Mouse (Mus musculus) MEL (cell line): Measurements from ENCODE around the gene Cdc7. TPM values are rescaled to one million over a fixed set of nuclear protein-coding genes. Genes with fewer than 3 reads are reported as not detected.

Experiments used
- DNase-seq: peaks from one replicate; pipeline ENCODE4 v3.0.0; 2011; ENCODE audit warnings: low read depth, low spot score
- H3K27ac ChIP-seq: 2 replicates; pipeline ENCODE4 v1.5.1; 2012; ENCODE audit warnings: low read depth, mild to moderate bottlenecking, control low read depth, low read length, moderate library complexity; ENCODE audit not compliant: control insufficient read depth
- H3K27me3 ChIP-seq, 2 experiments: fragments of 150-350 bp in 1 of 2; sonication (generic) in 1 of 2; 2 replicates each; pipeline ENCODE4 v1.6.1; 2012; ENCODE audit warnings: low read length in 2 of 2, mild to moderate bottlenecking in 2 of 2, improper control_type of control experiment in 1 of 2, moderate library complexity in 1 of 2; ENCODE audit not compliant: insufficient read depth in 2 of 2, control insufficient read depth in 1 of 2
- H3K36me3 ChIP-seq, 2 experiments: 2 replicates each; pipeline ENCODE4 v1.6.1; 2012 to 2014; ENCODE audit warnings: low read length in 2 of 2, improper control_type of control experiment in 1 of 2, inconsistent platforms in 1 of 2, mild to moderate bottlenecking in 1 of 2; ENCODE audit not compliant: insufficient read depth in 2 of 2, control insufficient read depth in 1 of 2
- H3K4me1 ChIP-seq, 2 experiments: fragments of 150-350 bp in 1 of 2; sonication (generic) in 1 of 2; 2 replicates each; pipeline ENCODE4 v1.6.1; 2012; ENCODE audit warnings: low read length in 2 of 2, improper control_type of control experiment in 1 of 2, mild to moderate bottlenecking in 1 of 2; ENCODE audit not compliant: insufficient read depth in 2 of 2, control insufficient read depth in 1 of 2
- H3K4me3 ChIP-seq, 2 experiments: fragments of 150-350 bp in 1 of 2; sonication (generic) in 1 of 2; 2 replicates each; pipeline ENCODE4 v1.5.1; 2012; ENCODE audit warnings: low read depth in 2 of 2, low read length in 2 of 2, mild to moderate bottlenecking in 2 of 2, moderate library complexity in 2 of 2, control low read depth in 1 of 2, improper control_type of control experiment in 1 of 2; ENCODE audit not compliant: control insufficient read depth in 1 of 2, insufficient read depth in 1 of 2
- H3K79me2 ChIP-seq: 2 replicates; pipeline ENCODE4 v1.6.1; 2012; ENCODE audit warnings: mild to moderate bottlenecking, low read length, moderate library complexity; ENCODE audit not compliant: control insufficient read depth, poor library complexity, insufficient read depth
- H3K9ac ChIP-seq: 2 replicates; pipeline ENCODE4 v1.6.1; 2012; ENCODE audit warnings: low read depth, mild to moderate bottlenecking, control low read depth, low read length, moderate library complexity; ENCODE audit not compliant: control insufficient read depth, poor library complexity, severe bottlenecking
- H3K9me3 ChIP-seq: fragments of 150-350 bp; sonication (generic); replicated peaks from 2 replicates; pipeline ENCODE4 v1.6.1; 2012; ENCODE audit warnings: mild to moderate bottlenecking, low read length, improper control_type of control experiment, moderate library complexity; ENCODE audit not compliant: insufficient read depth
- BHLHE40 ChIP-seq: IDR thresholded peaks from 2 replicates; pipeline ENCODE4 v1.6.1; 2012; ENCODE audit warnings: low read depth, mild to moderate bottlenecking, inconsistent platforms, low read length, improper control_type of control experiment, borderline replicate concordance
- CTCF ChIP-seq, 3 experiments: IDR thresholded peaks in 2 of 3; conservative IDR thresholded peaks in 1 of 3; 2 replicates each; pipeline ENCODE4 v1.5.1; 2011 to 2012; ENCODE audit warnings: low read length in 3 of 3, low read depth in 2 of 3, mild to moderate bottlenecking in 2 of 3, improper control_type of control experiment in 1 of 3, inconsistent platforms in 1 of 3, mixed read lengths in 1 of 3, moderate library complexity in 1 of 3; ENCODE audit not compliant: control insufficient read depth in 1 of 3, insufficient read depth in 1 of 3, poor library complexity in 1 of 3, severe bottlenecking in 1 of 3
- ELF1 ChIP-seq: IDR thresholded peaks from 2 replicates; pipeline ENCODE4 v1.6.1; 2014; ENCODE audit warnings: low read depth, mild to moderate bottlenecking, inconsistent platforms, low read length, improper control_type of control experiment, moderate library complexity
- EP300 ChIP-seq, 2 experiments: IDR thresholded peaks; 2 replicates each; pipeline ENCODE4 v1.6.1; 2011; ENCODE audit warnings: improper control_type of control experiment in 2 of 2, low read length in 2 of 2, low read depth in 1 of 2, mild to moderate bottlenecking in 1 of 2
- ETS1 ChIP-seq: IDR thresholded peaks from 2 replicates; pipeline ENCODE4 v1.6.1; 2012; ENCODE audit warnings: low read depth, mild to moderate bottlenecking, inconsistent platforms, low read length, improper control_type of control experiment, moderate library complexity
- GABPA ChIP-seq: IDR thresholded peaks from 2 replicates; pipeline ENCODE4 v1.6.1; 2012; ENCODE audit warnings: low read depth, mild to moderate bottlenecking, inconsistent platforms, low read length, improper control_type of control experiment, moderate library complexity
- GATA1 ChIP-seq: IDR thresholded peaks from 2 replicates; pipeline ENCODE4 v1.6.1; 2011; ENCODE audit warnings: low read depth, low read length, improper control_type of control experiment
- HCFC1 ChIP-seq: IDR thresholded peaks from 2 replicates; pipeline ENCODE4 v1.6.1; 2012; ENCODE audit warnings: low read depth, mild to moderate bottlenecking, inconsistent platforms, low read length, improper control_type of control experiment, moderate library complexity
- KAT2A ChIP-seq: conservative IDR thresholded peaks from 2 replicates; pipeline ENCODE4 v1.6.1; 2012; ENCODE audit warnings: low read depth, low read length, improper control_type of control experiment, inconsistent platforms
- MAFK ChIP-seq: IDR thresholded peaks from 2 replicates; pipeline ENCODE4 v1.6.1; 2011; ENCODE audit warnings: low read depth, mild to moderate bottlenecking, low read length, improper control_type of control experiment, borderline replicate concordance
- MAX ChIP-seq: IDR thresholded peaks from 2 replicates; pipeline ENCODE4 v1.6.1; 2011; ENCODE audit warnings: low read length, improper control_type of control experiment
- MAZ ChIP-seq: IDR thresholded peaks from 2 replicates; pipeline ENCODE4 v1.6.1; 2012; ENCODE audit warnings: low read depth, mild to moderate bottlenecking, inconsistent platforms, low read length, improper control_type of control experiment
- MXI1 ChIP-seq: IDR thresholded peaks from 2 replicates; pipeline ENCODE4 v1.6.1; 2011; ENCODE audit warnings: mild to moderate bottlenecking, low read depth, low read length, improper control_type of control experiment
- MYC ChIP-seq: IDR thresholded peaks from 2 replicates; pipeline ENCODE4 v1.6.1; 2011; ENCODE audit warnings: low read depth, mild to moderate bottlenecking, low read length, improper control_type of control experiment, moderate library complexity
- NELFE ChIP-seq: IDR thresholded peaks from 2 replicates; pipeline ENCODE4 v1.6.1; 2011; ENCODE audit warnings: low read depth, low read length, improper control_type of control experiment
- POLR2A ChIP-seq, 2 experiments: IDR thresholded peaks; 2 replicates each; pipeline ENCODE4 v1.6.1; 2011 to 2012; ENCODE audit warnings: low read length in 2 of 2, mild to moderate bottlenecking in 2 of 2, control low read depth in 1 of 2, improper control_type of control experiment in 1 of 2, low read depth in 1 of 2, moderate library complexity in 1 of 2; ENCODE audit not compliant: control insufficient read depth in 1 of 2, insufficient read depth in 1 of 2, poor library complexity in 1 of 2
- POLR2AphosphoS2 ChIP-seq: IDR thresholded peaks from 2 replicates; pipeline ENCODE4 v1.6.1; 2011; ENCODE audit warnings: low read length, improper control_type of control experiment
- POLR2AphosphoS5 ChIP-seq: IDR thresholded peaks from 2 replicates; pipeline ENCODE4 v1.6.1; 2012; ENCODE audit warnings: low read depth, borderline replicate concordance, mild to moderate bottlenecking, inconsistent platforms, low read length, moderate library complexity, mixed read lengths
- RAD21 ChIP-seq: IDR thresholded peaks from 2 replicates; pipeline ENCODE4 v1.6.1; 2011; ENCODE audit warnings: mild to moderate bottlenecking, low read depth, low read length, improper control_type of control experiment
- RCOR1 ChIP-seq: IDR thresholded peaks from 2 replicates; pipeline ENCODE4 v1.6.1; 2012; ENCODE audit warnings: low read depth, mild to moderate bottlenecking, inconsistent platforms, low read length, improper control_type of control experiment
- SIN3A ChIP-seq: IDR thresholded peaks from 2 replicates; pipeline ENCODE4 v1.6.1; 2012; ENCODE audit warnings: low read length, improper control_type of control experiment, inconsistent platforms
- SMC3 ChIP-seq: IDR thresholded peaks from 2 replicates; pipeline ENCODE4 v1.6.1; 2011; ENCODE audit warnings: low read depth, low read length, improper control_type of control experiment
- TAL1 ChIP-seq: IDR thresholded peaks from 2 replicates; pipeline ENCODE4 v1.6.1; 2012; ENCODE audit warnings: mild to moderate bottlenecking, inconsistent platforms, low read length, moderate library complexity, mixed read lengths
- TBP ChIP-seq: IDR thresholded peaks from 2 replicates; pipeline ENCODE4 v1.8.0; 2011; ENCODE audit warnings: low read depth, low read length, improper control_type of control experiment
- TCF12 ChIP-seq: IDR thresholded peaks from 2 replicates; pipeline ENCODE4 v1.6.1; 2014; ENCODE audit warnings: low read depth, mild to moderate bottlenecking, inconsistent platforms, low read length, improper control_type of control experiment, moderate library complexity
- UBTF ChIP-seq: IDR thresholded peaks from 2 replicates; pipeline ENCODE4 v1.6.1; 2012; ENCODE audit warnings: low read depth, mild to moderate bottlenecking, inconsistent platforms, low read length, improper control_type of control experiment, moderate library complexity, borderline replicate concordance; ENCODE audit not compliant: insufficient read depth
- polyA plus RNA-seq, 2 experiments: library from polyadenylated mRNA; stranded (reverse) in 1 of 2; unstranded in 1 of 2; fragments of >175 nt in 1 of 2; fragments of >200 nt in 1 of 2; gene quantifications; 2 replicates each; pipeline versions ENCODE4 v1.2.1 to v1.2.4; 2012; ENCODE audit warnings: low replicate concordance in 2 of 2, low read depth in 1 of 2; ENCODE audit not compliant: insufficient read length in 2 of 2, insufficient read depth in 1 of 2, missing spikeins in 1 of 2
- total RNA-seq: library from RNA; depleted of rRNA; stranded (reverse); fragments of 300-350 nt; gene quantifications from 2 replicates; pipeline ENCODE4 v1.2.3, GENCODE M21; 2012

Gene Cdc7
- total and polyA plus RNA-seq, 3 experiments = 19.6 to 21.4 TPM; not detected in 1

DNA sequence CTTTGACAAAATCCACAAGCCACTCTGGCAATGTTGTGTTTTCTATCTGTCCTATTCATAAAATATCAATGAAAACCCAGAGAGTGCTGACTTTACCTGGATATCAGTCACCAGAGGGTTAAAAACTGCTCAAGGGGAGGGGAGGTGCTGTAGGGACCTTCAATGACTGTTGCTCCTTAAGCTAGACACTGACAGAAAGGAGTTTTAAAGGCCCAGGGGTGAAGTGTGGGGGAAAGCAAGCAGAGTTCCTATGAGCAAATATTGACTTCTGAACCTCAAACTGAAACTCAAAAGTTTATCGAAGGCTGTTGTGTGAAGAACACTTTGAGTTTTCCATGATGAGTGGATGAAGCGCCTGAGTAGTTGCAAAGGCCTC is 50.9 kb downstream of the Cdc7 start:
- Histone ChIP-seq H3K27me3 (no peaks in the 10 kb centered on the region), H3K36me3 (peaks cover 0 to 11% of the 10 kb centered on the region in 2 experiments; a peak in 2 of 4 replicates), H3K27ac (peak overlapping the region; percentile 55), H3K4me1 (peaks cover 3 to 14% of the 10 kb centered on the region in 2 experiments), H3K4me3 (peak overlapping the region; percentile 31 to 32; a peak in 3 of 4 replicates), H3K79me2 (no peaks in the 10 kb centered on the region), H3K9me3 (no peaks in the 10 kb centered on the region), H3K9ac (peak overlapping the region; percentile 19)
- TF ChIP-seq GABPA = no peak
- no peak for TF ChIP-seq NELFE
- peak; percentile 16 for DNase-seq

DNA sequence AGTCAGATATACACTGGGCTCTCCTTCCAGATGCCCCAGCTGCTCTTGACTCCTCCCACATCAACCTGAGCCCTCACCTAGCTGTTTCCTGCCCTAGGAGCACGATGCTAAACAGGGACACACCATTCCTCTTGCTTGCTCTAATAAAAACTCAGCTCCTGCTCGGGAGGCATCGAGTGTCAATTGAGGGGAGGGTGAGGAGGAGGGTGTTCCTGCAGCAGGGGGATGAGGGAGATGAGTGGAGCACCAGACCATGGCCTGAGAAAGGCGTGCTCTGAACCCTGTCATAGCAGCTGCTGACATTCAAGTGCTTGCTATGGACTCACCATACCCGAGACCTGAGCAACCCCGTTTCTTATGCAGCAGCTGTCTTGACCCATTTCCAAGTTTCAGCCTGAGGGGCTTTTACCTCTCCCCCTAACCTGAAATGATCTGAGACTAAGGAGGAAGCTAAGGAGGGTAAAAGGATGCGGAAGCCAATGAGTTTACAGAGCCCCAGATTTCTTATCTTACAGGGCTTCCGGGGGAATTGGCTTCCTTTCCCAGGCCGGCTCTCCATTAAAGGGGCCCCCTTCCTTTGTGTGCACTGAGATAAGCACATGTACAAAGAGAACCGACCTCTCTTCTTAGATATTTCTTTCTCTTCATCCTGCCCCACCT is 51.4 kb downstream of the Cdc7 start:
- peaks cover 0 to 11% of the 10 kb centered on the region in 2 experiments; a peak in 2 of 4 replicates for H3K36me3 ChIP-seq
- no peaks in the 10 kb centered on the region for H3K9me3 ChIP-seq
- peak overlapping the region; percentile 19 for H3K9ac ChIP-seq
- TF ChIP-seq GABPA (no peak), ETS1 (peak; percentile 84), EP300 (IDR thresholded peaks at IDR 0.05; ENCODE audit: low read depth in 1 of 2, low read length in 2 of 2) (peak; percentile 87 to 90), TAL1 (peak; percentile 58), MYC (peak; percentile 85), MAZ (peak; percentile 67; the same call in 1 of the 2 replicates), RCOR1 (peak; percentile 90), KAT2A (no peak), POLR2A (IDR thresholded peaks at IDR 0.05; ENCODE audit: control insufficient read depth in 1 of 2, insufficient read depth in 1 of 2, low read depth in 1 of 2, low read length in 2 of 2, poor library complexity in 1 of 2) (peak in 1 of 2 experiments; percentile 49; a peak in 1 of 4 replicates), UBTF (no peak), TBP (peak; percentile 27; the same call in 1 of the 2 replicates), GATA1 (peak; percentile 96), BHLHE40 (no peak), HCFC1 (peak; percentile 70), RAD21 (no peak), MXI1 (peak; percentile 65; the same call in 1 of the 2 replicates), NELFE (peak; percentile 63), ELF1 (peak; percentile 77), SIN3A (peak; percentile 82), SMC3 (peak; percentile 10; the same call in 1 of the 2 replicates), CTCF (IDR thresholded peaks at IDR 0.05 in 2 of 3, conservative IDR thresholded peaks at IDR 0.05 in 1 of 3; ENCODE audit: control insufficient read depth in 1 of 3, insufficient read depth in 1 of 3, low read depth in 2 of 3, low read length in 3 of 3, poor library complexity in 1 of 3, severe bottlenecking in 1 of 3) (no peak), POLR2AphosphoS2 (no peak), TCF12 (peak; percentile 85), MAX (peak; percentile 41; the same call in 1 of the 2 replicates), POLR2AphosphoS5 (no peak), MAFK (no peak)
- no peaks in the 10 kb centered on the region for H3K79me2 ChIP-seq
- peak overlapping the region; percentile 32 to 37 for H3K4me3 ChIP-seq
- peak overlapping the region; percentile 88 for H3K27ac ChIP-seq
- peaks cover 3 to 14% of the 10 kb centered on the region in 2 experiments for H3K4me1 ChIP-seq
- peak; percentile 90 for DNase-seq
- no peaks in the 10 kb centered on the region for H3K27me3 ChIP-seq
